Mouse (Mus musculus) liver, embryonic 14 days (tissue): ENCODE measurements around the gene Ier5l. TPM values are rescaled to one million over a fixed set of nuclear protein-coding genes. Genes with fewer than 3 reads are reported as not detected.

Experiments used
- polyA plus RNA-seq: library from polyadenylated mRNA; depleted of rRNA; stranded (reverse); fragments of >200 nt; gene quantifications from 2 replicates; pipeline ENCODE4 v1.2.3, GENCODE M21; 2012; rRNA removed

The Ier5l gene
- polyA plus RNA-seq, result 0.72 and 0.74 TPM in 2 replicates

DNA sequence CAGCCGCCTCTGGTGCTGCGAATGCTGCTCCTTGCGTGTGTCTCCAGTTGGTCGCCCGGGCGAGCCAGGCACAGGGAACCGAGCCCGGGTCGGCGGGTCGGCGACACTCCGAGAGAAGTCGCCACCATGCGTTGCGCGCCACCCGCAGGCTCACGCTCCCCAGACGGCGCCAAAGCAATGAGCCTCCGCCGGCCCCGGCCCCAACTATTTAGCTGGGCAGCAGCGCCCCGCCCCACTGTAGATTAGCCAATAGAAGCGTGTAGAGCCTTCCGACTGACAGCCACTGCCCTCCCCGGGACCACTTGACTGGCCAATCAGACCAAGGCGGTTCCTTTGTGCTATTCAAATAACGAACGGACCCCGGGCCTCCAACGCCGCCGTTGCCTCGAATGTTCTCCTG, at the start of gene Ier5l:
TSS of gene Ier5l (minus strand) at position 181 of the 400 bp plus-strand sequence.

Other genes with a start within 250 kb of the Ier5l start
- gene Lrrc8a, start 236.5 kb downstream of the Ier5l start, polyA plus RNA-seq, result 3.1 and 3.7 TPM in 2 replicates
- 0.84 and 0.92 TPM in 2 replicates for gene Gm28035, start 233.7 kb downstream of the Ier5l start, polyA plus RNA-seq
- 15.2 and 18.6 TPM in 2 replicates for gene Phyhd1, start 208.0 kb downstream of the Ier5l start, polyA plus RNA-seq
- not detected in 2 replicates for gene Gm28038, start 193.2 kb downstream of the Ier5l start, polyA plus RNA-seq
- 4.3 and 5.0 TPM in 2 replicates for gene Dolk, start 187.9 kb downstream of the Ier5l start, polyA plus RNA-seq
- gene Nup188, start 187.8 kb downstream of the Ier5l start, polyA plus RNA-seq, result 12.8 and 17.0 TPM in 2 replicates
- gene Sh3glb2, start 114.9 kb downstream of the Ier5l start, polyA plus RNA-seq, result 19.1 and 20.9 TPM in 2 replicates
- gene Miga2, start 110.0 kb downstream of the Ier5l start, polyA plus RNA-seq, result 5.6 and 6.8 TPM in 2 replicates
- gene Dolpp1, start 82.0 kb downstream of the Ier5l start, polyA plus RNA-seq, result 13.3 and 17.3 TPM in 2 replicates
- gene Crat, start 58.4 kb downstream of the Ier5l start, polyA plus RNA-seq, result 12.5 and 14.2 TPM in 2 replicates
- 61.7 and 77.5 TPM in 2 replicates for gene Ptpa, start 58.2 kb downstream of the Ier5l start, polyA plus RNA-seq
- 0.08 and 0.12 TPM in 2 replicates for gene Cstad, start 120.8 kb upstream of the Ier5l start, polyA plus RNA-seq